Mouse (Mus musculus) embryonic facial prominence, embryonic 11.5 days (tissue): ENCODE data around the gene Tmem165. TPM values are rescaled to one million over a fixed set of nuclear protein-coding genes. Genes with fewer than 3 reads are reported as not detected.

ENCODE experiments used
- ATAC-seq: fragments of 200-750 bp; cut with Nextera tagmentation; replicated peaks from 2 replicates; pipeline ENCODE4 v1.8.0; 2017; ENCODE audit warnings: low read depth; ENCODE audit not compliant: insufficient number of reproducible peaks, low FRiP score, low TSS enrichment
- DNase-seq: peaks from one replicate; pipeline ENCODE4 v3.0.0-alpha.2; 2015; ENCODE audit warnings: low spot score
- H3K27ac ChIP-seq: fragments of 300-500 bp; sonication (generic); replicated peaks from 2 replicates; pipeline ENCODE4 v1.5.1; 2014; ENCODE audit warnings: mild to moderate bottlenecking, low read depth, low read length, control low read depth
- H3K27me3 ChIP-seq: fragments of 300-500 bp; sonication (generic); 2 replicates; pipeline ENCODE4 v1.6.1; 2014; ENCODE audit warnings: mild to moderate bottlenecking, low read length, moderate library complexity, mixed read lengths; ENCODE audit not compliant: control insufficient read depth, insufficient read depth
- H3K36me3 ChIP-seq: fragments of 300-500 bp; sonication (generic); replicated peaks from 2 replicates; pipeline ENCODE4 v1.6.1; 2014; ENCODE audit warnings: low read depth, mild to moderate bottlenecking, low read length, moderate library complexity, mixed read lengths; ENCODE audit not compliant: control insufficient read depth, insufficient read depth
- H3K4me1 ChIP-seq: fragments of 300-500 bp; sonication (generic); 2 replicates; pipeline ENCODE4 v1.6.1; 2014; ENCODE audit warnings: low read length, mixed read lengths; ENCODE audit not compliant: control insufficient read depth, insufficient read depth
- H3K4me2 ChIP-seq: fragments of 300-500 bp; sonication (generic); 2 replicates; pipeline ENCODE4 v1.6.1; 2014; ENCODE audit warnings: low read depth, mild to moderate bottlenecking, control low read depth, low read length, moderate library complexity
- H3K4me3 ChIP-seq: fragments of 300-500 bp; sonication (generic); 2 replicates; pipeline ENCODE4 v1.5.1; 2014; ENCODE audit warnings: low read depth, low read length, control low read depth
- H3K9ac ChIP-seq: fragments of 300-500 bp; sonication (generic); replicated peaks from 2 replicates; pipeline ENCODE4 v1.6.1; 2014; ENCODE audit warnings: mild to moderate bottlenecking, control low read depth, low read length
- H3K9me3 ChIP-seq: fragments of 300-500 bp; sonication (generic); replicated peaks from 2 replicates; pipeline ENCODE4 v1.6.1; 2016; ENCODE audit warnings: mild to moderate bottlenecking, low read length, inconsistent platforms, mixed read lengths; ENCODE audit not compliant: control insufficient read depth
- WGBS: fragments of 180-500 bp; shearing (Covaris S2); extraction: QIAGEN DNeasy Blood & Tissue Kit; methylation state at CpG from one replicate; pipeline ENCODE4 v1.1.7; 2014; 5-methylcytosine and 5-hydroxymethylcytosine counted together
- polyA plus RNA-seq: library from polyadenylated mRNA; unstranded; fragments of >200 nt; fragmentation: Nextera tagmentation; extraction: Ambion mirVana; gene quantifications from 2 replicates; pipeline ENCODE4 v1.2.1, GENCODE M21; 2014

Tmem165 gene
- 123 and 125 TPM in 2 replicates for polyA plus RNA-seq

DNA sequence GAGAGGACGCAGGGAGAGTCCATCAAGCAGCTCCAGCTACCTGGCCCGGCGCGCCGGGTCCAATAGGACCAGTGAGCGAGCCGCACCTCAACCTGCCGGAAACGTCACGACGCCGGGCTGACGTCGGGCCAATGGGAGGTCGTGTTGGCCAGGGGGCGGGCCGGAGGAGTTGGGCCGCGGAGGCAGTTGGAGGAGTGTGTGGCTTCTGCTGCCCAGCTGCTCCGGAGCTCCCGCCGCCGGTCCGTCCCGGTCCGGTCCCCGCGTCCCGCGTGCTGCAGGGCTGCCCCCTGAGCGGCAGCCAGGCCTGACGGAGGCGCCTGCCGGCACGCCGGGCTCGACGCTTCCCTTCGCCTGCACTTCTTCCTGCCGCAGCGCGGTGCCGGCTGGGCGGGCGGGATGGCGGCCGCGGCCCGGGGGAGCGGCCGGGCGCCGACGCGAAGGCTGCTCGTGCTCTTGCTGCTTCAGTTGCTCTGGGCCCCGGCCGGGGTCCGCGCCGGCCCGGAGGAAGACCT is at the start of gene Tmem165:
Tmem165 (plus strand) TSS at position 131 of the 512 bp plus-strand sequence.
- Histone ChIP-seq H3K9ac (peak within 1 kb of the TSS; percentile 92), H3K4me1 (peaks cover 3% of the 10 kb centered on the region), H3K36me3 (no peaks in the 10 kb centered on the region), H3K9me3 (no peaks in the 10 kb centered on the region), H3K4me3 (peak within 1 kb of the TSS; percentile 95), H3K27me3 (no peaks in the 10 kb centered on the region), H3K27ac (peak within 1 kb of the TSS; percentile 93), H3K4me2 (peak within 1 kb of the TSS; percentile 51)
- DNase-seq (peak; percentile 94), ATAC-seq (peak; percentile 94)
- under 1% methylated on average over 60 of the region's 62 CpGs for WGBS

- Histone ChIP-seq H3K4me1 (no peaks in the 10 kb centered on the region), H3K36me3 (no peaks in the 10 kb centered on the region), H3K9ac (no peak overlapping the region), H3K4me2 (no peak overlapping the region), H3K27ac (no peak overlapping the region), H3K9me3 (no peaks in the 10 kb centered on the region), H3K4me3 (no peak overlapping the region), H3K27me3 (no peaks in the 10 kb centered on the region)
- WGBS = 75% methylated on average over 1 of the region's 1 CpGs
- no peak for ATAC-seq
- DNase-seq = no peak
Measured at GRCm38 (mm10) chr5:76135644-76136043, 48.0 kb upstream of the Tmem165 start.

DNA sequence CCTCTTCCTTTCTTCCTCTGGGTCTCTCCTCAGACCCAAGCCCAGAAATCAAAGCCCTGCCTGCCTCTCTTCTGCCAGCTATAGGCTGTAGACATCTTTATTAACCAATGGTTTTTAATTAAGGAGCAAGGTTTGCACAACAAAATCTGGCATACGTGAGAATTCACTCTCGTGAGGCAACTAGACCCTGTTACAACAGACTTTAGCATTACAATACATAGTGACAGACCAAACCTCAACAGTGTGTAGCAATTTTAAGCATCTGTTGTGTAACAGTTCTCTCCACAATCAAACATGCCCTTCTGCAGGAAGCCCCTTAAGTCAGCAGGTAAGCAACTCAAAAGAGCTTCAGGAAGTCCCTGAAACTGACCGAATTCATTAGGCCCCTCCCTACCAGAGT is 47.4 kb upstream of the Tmem165 start:
- 90% methylated on average over 3 of the region's 3 CpGs for WGBS

GRCm38 (mm10) chr5:76137586-76137985 is 46.1 kb upstream of the Tmem165 start:
- Histone ChIP-seq H3K36me3 (no peaks in the 10 kb centered on the region), H3K4me3 (no peak overlapping the region), H3K27ac (no peak overlapping the region), H3K9me3 (no peaks in the 10 kb centered on the region), H3K4me2 (no peak overlapping the region), H3K27me3 (no peaks in the 10 kb centered on the region), H3K9ac (no peak overlapping the region), H3K4me1 (no peaks in the 10 kb centered on the region)
- ATAC-seq (no peak), DNase-seq (no peak)
- WGBS = 100% methylated on average over 1 of the region's 1 CpGs

More for the DNA sequence above, 47.4 kb upstream of the Tmem165 start:
- no peak overlapping the region for H3K4me3 ChIP-seq
- DNase-seq (no peak), ATAC-seq (no peak)
- no peaks in the 10 kb centered on the region for H3K4me1 ChIP-seq
- no peaks in the 10 kb centered on the region for H3K36me3 ChIP-seq
- no peaks in the 10 kb centered on the region for H3K9me3 ChIP-seq
- no peak overlapping the region for H3K9ac ChIP-seq
- no peak overlapping the region for H3K27ac ChIP-seq
- no peak overlapping the region for H3K4me2 ChIP-seq
- H3K27me3 ChIP-seq = no peaks in the 10 kb centered on the region

DNA sequence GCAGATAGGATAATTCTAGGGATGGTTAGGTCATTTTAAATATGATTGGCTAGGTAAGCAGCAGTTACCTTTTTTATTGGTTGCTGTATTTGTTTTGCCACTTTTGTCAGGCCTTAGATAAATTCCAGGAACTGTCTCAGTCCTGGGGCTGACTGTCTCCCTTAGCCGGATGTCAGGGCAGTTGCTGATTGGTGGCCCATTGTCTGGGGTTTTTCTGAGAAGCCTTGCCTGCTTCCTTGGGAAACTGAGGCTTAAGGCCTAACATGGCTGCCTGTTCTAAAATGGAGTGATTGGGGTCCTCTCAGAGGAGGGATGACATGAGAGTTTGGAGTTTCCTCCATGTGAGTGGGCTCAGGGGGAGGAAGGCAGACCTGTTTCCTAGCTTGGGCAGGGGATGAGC is 45.6 kb upstream of the Tmem165 start:
- H3K9me3 ChIP-seq = no peaks in the 10 kb centered on the region
- no peak overlapping the region for H3K4me3 ChIP-seq
- no peak overlapping the region for H3K27ac ChIP-seq
- no peaks in the 10 kb centered on the region for H3K27me3 ChIP-seq
- DNase-seq = no peak
- H3K36me3 ChIP-seq = no peaks in the 10 kb centered on the region
- WGBS = 84% methylated on average over 1 of the region's 1 CpGs
- H3K9ac ChIP-seq = no peak overlapping the region
- H3K4me1 ChIP-seq = no peaks in the 10 kb centered on the region
- H3K4me2 ChIP-seq = no peak overlapping the region
- no peak for ATAC-seq

- WGBS = 69% methylated on average over 10 of the region's 10 CpGs
- DNase-seq = no peak
- H3K4me2 ChIP-seq = no peak overlapping the region
- H3K4me3 ChIP-seq = no peak overlapping the region
- H3K4me1 ChIP-seq = no peaks in the 10 kb centered on the region
- H3K27ac ChIP-seq = no peak overlapping the region
- no peak for ATAC-seq
- H3K36me3 ChIP-seq = no peaks in the 10 kb centered on the region
- no peak overlapping the region for H3K9ac ChIP-seq
- H3K27me3 ChIP-seq = no peaks in the 10 kb centered on the region
- H3K9me3 ChIP-seq = no peaks in the 10 kb centered on the region
Measured at GRCm38 (mm10) chr5:76138512-76138911, 45.2 kb upstream of the Tmem165 start.

DNA sequence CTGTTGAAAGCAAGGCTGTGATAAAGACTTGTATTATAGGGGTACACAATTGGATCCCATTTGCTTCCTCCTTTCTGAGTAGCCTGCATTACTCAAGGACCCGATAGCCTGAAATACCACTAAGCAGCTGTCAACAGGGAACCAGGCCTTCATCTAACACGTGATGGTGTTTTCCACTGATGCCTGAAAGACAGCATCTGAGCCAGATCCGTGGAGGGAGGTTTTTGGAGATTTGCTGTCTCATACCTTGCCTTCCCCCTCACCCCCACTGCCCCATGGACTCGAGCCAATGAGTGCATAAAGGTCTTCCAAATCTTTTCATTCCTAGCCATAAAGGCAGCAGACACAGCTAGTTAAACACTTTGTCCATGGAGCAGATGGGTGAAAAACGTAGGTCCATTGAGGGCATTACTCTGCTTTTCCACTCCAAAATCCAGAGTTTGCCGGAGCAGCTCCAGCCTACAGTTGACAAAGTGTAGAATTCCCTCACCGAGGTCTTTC is 44.5 kb upstream of the Tmem165 start:
- no peak for ATAC-seq
- DNase-seq = no peak
- Histone ChIP-seq H3K9ac (no peak overlapping the region), H3K4me2 (no peak overlapping the region; the same call in 1 of the 2 replicates), H3K4me1 (no peaks in the 10 kb centered on the region), H3K9me3 (no peaks in the 10 kb centered on the region), H3K36me3 (no peaks in the 10 kb centered on the region), H3K27ac (no peak overlapping the region), H3K27me3 (no peaks in the 10 kb centered on the region), H3K4me3 (no peak overlapping the region)
- 55% methylated on average over 7 of the region's 7 CpGs for WGBS

DNA sequence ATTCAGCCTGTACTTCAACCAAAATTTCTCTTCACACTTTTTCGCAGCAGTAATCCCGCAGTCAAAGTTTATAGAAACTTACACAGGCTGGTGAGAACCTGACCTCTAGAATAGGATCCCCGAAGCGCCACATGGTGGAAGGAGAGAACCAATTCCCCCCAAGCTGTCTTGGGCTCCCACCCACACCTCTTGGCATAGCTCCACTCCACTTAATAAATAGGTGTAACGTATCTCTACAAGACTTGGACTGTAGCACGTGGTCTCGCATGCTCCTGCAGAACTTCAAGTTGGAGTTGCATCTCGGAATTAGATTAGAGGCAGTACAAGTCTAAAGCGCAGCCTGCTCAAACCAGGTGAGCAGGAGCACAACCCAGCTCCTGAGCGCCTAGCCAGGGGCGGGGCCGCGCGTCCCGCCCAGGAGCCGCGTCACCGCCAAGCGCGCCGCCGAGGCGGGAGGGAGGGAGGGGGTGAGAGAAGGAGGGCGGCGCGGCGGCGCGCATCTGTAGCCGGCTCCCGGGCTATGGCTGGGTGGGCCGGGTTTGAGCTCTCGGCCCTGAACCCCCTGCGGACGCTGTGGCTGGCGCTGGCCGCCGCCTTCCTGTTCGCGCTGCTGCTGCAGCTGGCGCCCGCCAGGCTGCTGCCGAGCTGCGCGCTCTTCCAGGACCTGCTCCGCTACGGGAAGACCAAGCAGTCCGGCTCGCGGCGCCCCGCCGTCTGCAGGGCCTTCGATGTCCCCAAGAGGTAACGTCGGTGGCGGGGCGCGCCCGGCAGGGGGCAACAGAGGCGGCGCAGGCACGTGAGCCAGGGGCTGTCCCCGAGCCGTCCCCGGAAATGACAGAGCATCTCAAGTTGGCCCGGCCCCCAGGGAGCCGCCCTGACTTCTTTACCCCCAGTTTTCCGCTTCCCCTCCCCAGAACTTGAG is 43.6 kb upstream of the Tmem165 start, which contains the start of gene Srd5a3:
Srd5a3 (plus strand) TSS at position 464 of the 922 bp plus-strand sequence.
- Histone ChIP-seq H3K9me3 (no peaks in the 10 kb centered on the region), H3K27me3 (no peaks in the 10 kb centered on the region), H3K36me3 (no peaks in the 10 kb centered on the region), H3K27ac (peak within 1 kb of the TSS; percentile 93), H3K4me1 (no peaks in the 10 kb centered on the region), H3K4me2 (peak within 1 kb of the TSS; percentile 60), H3K9ac (peak within 1 kb of the TSS; percentile 94), H3K4me3 (peak within 1 kb of the TSS; percentile 69)
- peak; percentile 97 for ATAC-seq
- peak; percentile 93 for DNase-seq
- WGBS = under 1% methylated on average over 54 of the region's 69 CpGs
